Mouse (Mus musculus) midbrain, embryonic 13.5 days (tissue): ENCODE results near the gene Itgb5. TPM values are rescaled to one million over a fixed set of nuclear protein-coding genes. Genes with fewer than 3 reads are reported as not detected.

Source experiments
- ATAC-seq: fragments of 200-750 bp; cut with Nextera tagmentation; 2 replicates; pipeline ENCODE4 v1.8.0; 2017; ENCODE audit warnings: mild to moderate bottlenecking, moderate TSS enrichment, moderate library complexity
- H3K27ac ChIP-seq: fragments of 300-500 bp; sonication (generic); 2 replicates; pipeline ENCODE4 v1.5.1; 2015; ENCODE audit warnings: inconsistent platforms, mild to moderate bottlenecking, moderate library complexity
- H3K27me3 ChIP-seq: fragments of 300-500 bp; sonication (generic); 2 replicates; pipeline ENCODE4 v1.6.1; 2015; ENCODE audit warnings: mild to moderate bottlenecking, inconsistent platforms
- H3K36me3 ChIP-seq: fragments of 300-500 bp; sonication (generic); 2 replicates; pipeline ENCODE4 v1.6.1; 2015; ENCODE audit warnings: mild to moderate bottlenecking, inconsistent platforms
- H3K4me1 ChIP-seq: fragments of 300-500 bp; sonication (generic); replicated peaks from 2 replicates; pipeline ENCODE4 v1.6.1; 2015; ENCODE audit warnings: inconsistent platforms
- H3K4me2 ChIP-seq: fragments of 300-500 bp; sonication (generic); replicated peaks from 2 replicates; pipeline ENCODE4 v1.6.1; 2015; ENCODE audit warnings: moderate library complexity, mild to moderate bottlenecking, inconsistent platforms
- H3K4me3 ChIP-seq: fragments of 300-500 bp; sonication (generic); replicated peaks from 2 replicates; pipeline ENCODE4 v1.5.1; 2015; ENCODE audit warnings: mild to moderate bottlenecking, inconsistent platforms
- H3K9ac ChIP-seq: fragments of 300-500 bp; sonication (generic); replicated peaks from 2 replicates; pipeline ENCODE4 v1.6.1; 2015; ENCODE audit warnings: mild to moderate bottlenecking, inconsistent platforms
- H3K9me3 ChIP-seq: fragments of 300-500 bp; sonication (generic); 2 replicates; pipeline ENCODE4 v1.6.1; 2016; ENCODE audit warnings: mild to moderate bottlenecking, inconsistent platforms
- WGBS: fragments of 180-500 bp; shearing (Covaris S2); methylation state at CpG from one replicate; pipeline ENCODE4 v1.1.7; 2015; 5-methylcytosine and 5-hydroxymethylcytosine counted together
- polyA plus RNA-seq: library from polyadenylated mRNA; unstranded; fragments of >200 nt; fragmentation: Nextera tagmentation; extraction: Ambion mirVana; gene quantifications from 2 replicates; pipeline ENCODE4 v1.2.1, GENCODE M21; 2015

Gene Itgb5
- polyA plus RNA-seq, 1 experiment from 2014 or later = 10.3 TPM

- Histone ChIP-seq H3K4me1 (no peaks in the 10 kb centered on the region), H3K27me3 (no peaks in the 10 kb centered on the region), H3K4me2 (no peak overlapping the region), H3K36me3 (peaks cover 56% of the 10 kb centered on the region), H3K9ac (no peak overlapping the region), H3K9me3 (no peaks in the 10 kb centered on the region), H3K4me3 (no peak overlapping the region), H3K27ac (no peak overlapping the region)
- no peak for ATAC-seq
- WGBS = 89% methylated on average over 6 of the region's 6 CpGs
Measured at GRCm38 (mm10) chr16:33985372-33985771, 155.9 kb downstream of the Itgb5 start.

GRCm38 (mm10) chr16:33986993-33987392 lies 157.5 kb downstream of the Itgb5 start:
- Histone ChIP-seq H3K4me2 (no peak overlapping the region), H3K27me3 (no peaks in the 10 kb centered on the region), H3K9me3 (no peaks in the 10 kb centered on the region), H3K27ac (no peak overlapping the region), H3K4me3 (no peak overlapping the region), H3K4me1 (0 out of 2 replicates have a peak, but pooled peaks cover 4% of the 10 kb centered on the region), H3K9ac (no peak overlapping the region), H3K36me3 (peaks cover 49% of the 10 kb centered on the region)
- 90% methylated on average over 7 of the region's 7 CpGs for WGBS
- ATAC-seq = no peak

GRCm38 (mm10) chr16:33988358-33989012 lies 159.0 kb downstream of the Itgb5 start:
- Histone ChIP-seq H3K9me3 (no peaks in the 10 kb centered on the region), H3K4me1 (0 out of 2 replicates have a peak, but pooled peaks cover 12% of the 10 kb centered on the region), H3K9ac (no peak overlapping the region), H3K36me3 (peaks cover 45% of the 10 kb centered on the region), H3K4me2 (no peak overlapping the region), H3K27me3 (no peaks in the 10 kb centered on the region), H3K4me3 (no peak overlapping the region), H3K27ac (no peak overlapping the region)
- ATAC-seq = no peak
- WGBS = 62% methylated on average over 17 of the region's 17 CpGs

GRCm38 (mm10) chr16:33989106-33989505 lies 159.6 kb downstream of the Itgb5 start:
- H3K4me2 ChIP-seq = no peak overlapping the region
- H3K9ac ChIP-seq = no peak overlapping the region
- H3K27me3 ChIP-seq = no peaks in the 10 kb centered on the region
- no peak overlapping the region for H3K27ac ChIP-seq
- 0 out of 2 replicates have a peak, but pooled peaks cover 12% of the 10 kb centered on the region for H3K4me1 ChIP-seq
- no peaks in the 10 kb centered on the region for H3K9me3 ChIP-seq
- WGBS = 87% methylated on average over 1 of the region's 1 CpGs
- no peak for ATAC-seq
- peaks cover 39% of the 10 kb centered on the region for H3K36me3 ChIP-seq
- H3K4me3 ChIP-seq = no peak overlapping the region

GRCm38 (mm10) chr16:33990712-33991111 lies 161.2 kb downstream of the Itgb5 start:
- no peak overlapping the region for H3K4me2 ChIP-seq
- H3K9me3 ChIP-seq = no peaks in the 10 kb centered on the region
- no peaks in the 10 kb centered on the region for H3K27me3 ChIP-seq
- WGBS = 88% methylated on average over 4 of the region's 4 CpGs
- H3K4me3 ChIP-seq = no peak overlapping the region
- H3K27ac ChIP-seq = no peak overlapping the region
- no peak for ATAC-seq
- H3K36me3 ChIP-seq = peaks cover 29% of the 10 kb centered on the region
- 0 out of 2 replicates have a peak, but pooled peaks cover 12% of the 10 kb centered on the region for H3K4me1 ChIP-seq
- H3K9ac ChIP-seq = no peak overlapping the region

- H3K9ac ChIP-seq = no peak overlapping the region
- H3K27me3 ChIP-seq = no peaks in the 10 kb centered on the region
- H3K4me2 ChIP-seq = no peak overlapping the region
- peaks cover 7% of the 10 kb centered on the region; the same call in 1 of the 2 replicates for H3K36me3 ChIP-seq
- WGBS = 83% methylated on average over 6 of the region's 6 CpGs
- no peaks in the 10 kb centered on the region for H3K9me3 ChIP-seq
- no peak for ATAC-seq
- no peak overlapping the region for H3K27ac ChIP-seq
- H3K4me1 ChIP-seq = 0 out of 2 replicates have a peak, but pooled peaks cover 12% of the 10 kb centered on the region
- no peak overlapping the region for H3K4me3 ChIP-seq
Measured at GRCm38 (mm10) chr16:33994321-33994720, 164.9 kb downstream of the Itgb5 start.

DNA sequence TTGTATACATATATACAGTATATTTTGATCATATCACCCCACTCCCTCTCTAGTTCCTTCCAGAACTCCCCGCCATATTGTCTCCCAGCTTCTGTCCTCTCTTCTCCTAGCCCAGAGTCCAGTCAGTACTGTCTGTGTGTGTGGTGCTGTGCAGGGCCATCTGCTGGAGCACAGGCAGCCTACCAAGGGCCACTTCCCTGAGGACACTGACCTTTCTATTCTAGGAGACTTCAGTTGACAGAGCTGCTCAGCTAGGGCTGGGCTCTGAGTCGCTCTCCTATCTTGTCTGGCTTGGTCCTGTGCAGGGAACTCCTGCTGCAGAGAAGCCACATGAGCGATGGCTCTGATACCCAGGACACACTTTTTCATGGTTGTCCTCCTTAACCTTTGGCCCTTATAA lies 166.0 kb downstream of the Itgb5 start:
- no peak overlapping the region for H3K4me2 ChIP-seq
- WGBS = 84% methylated on average over 3 of the region's 3 CpGs

GRCm38 (mm10) chr16:33996030-33996429 lies 166.6 kb downstream of the Itgb5 start:
- no peak overlapping the region for H3K27ac ChIP-seq
- ATAC-seq = no peak
- H3K4me1 ChIP-seq = 0 out of 2 replicates have a peak, but pooled peaks cover 16% of the 10 kb centered on the region
- WGBS = 8% methylated on average over 5 of the region's 5 CpGs
- H3K4me3 ChIP-seq = no peak overlapping the region
- H3K4me2 ChIP-seq = no peak overlapping the region
- peaks cover 3% of the 10 kb centered on the region; the same call in 1 of the 2 replicates for H3K36me3 ChIP-seq
- no peaks in the 10 kb centered on the region for H3K9me3 ChIP-seq
- no peak overlapping the region for H3K9ac ChIP-seq
- no peaks in the 10 kb centered on the region for H3K27me3 ChIP-seq

More for the DNA sequence above, 166.0 kb downstream of the Itgb5 start:
- no peak overlapping the region for H3K9ac ChIP-seq
- ATAC-seq = no peak
- no peaks in the 10 kb centered on the region for H3K9me3 ChIP-seq
- H3K4me3 ChIP-seq = no peak overlapping the region
- H3K27ac ChIP-seq = no peak overlapping the region
- 0 out of 2 replicates have a peak, but pooled peaks cover 16% of the 10 kb centered on the region for H3K4me1 ChIP-seq
- no peaks in the 10 kb centered on the region for H3K27me3 ChIP-seq
- H3K36me3 ChIP-seq = peaks cover 3% of the 10 kb centered on the region; the same call in 1 of the 2 replicates

DNA sequence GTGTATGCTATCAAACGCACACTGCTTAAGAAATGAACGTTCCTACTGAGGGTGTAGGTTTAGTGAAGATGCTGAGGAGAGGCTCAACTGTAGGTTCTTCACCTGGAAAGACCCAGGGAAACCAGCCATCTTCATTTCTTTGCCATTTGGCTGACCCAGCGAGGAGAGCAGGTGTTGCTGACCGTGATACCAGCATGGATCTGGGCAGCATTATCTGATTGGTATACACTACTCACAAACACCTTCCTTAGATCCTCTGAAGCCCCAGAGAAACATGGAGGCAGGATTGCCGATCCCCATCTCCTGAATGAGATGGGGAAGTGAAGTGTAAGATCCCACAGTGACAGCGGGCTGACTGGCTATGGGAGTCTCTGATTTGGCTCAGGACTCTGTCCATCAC lies 168.5 kb downstream of the Itgb5 start:
- H3K9ac ChIP-seq = no peak overlapping the region
- H3K4me3 ChIP-seq = no peak overlapping the region
- H3K27me3 ChIP-seq = no peaks in the 10 kb centered on the region
- H3K4me1 ChIP-seq = 0 out of 2 replicates have a peak, but pooled peaks cover 4% of the 10 kb centered on the region
- no peaks in the 10 kb centered on the region for H3K36me3 ChIP-seq
- WGBS = 87% methylated on average over 6 of the region's 6 CpGs
- H3K27ac ChIP-seq = no peak overlapping the region
- ATAC-seq = no peak
- no peak overlapping the region for H3K4me2 ChIP-seq
- no peaks in the 10 kb centered on the region for H3K9me3 ChIP-seq

Other genes with a start within 250 kb of the Itgb5 start
- 17.4 and 19.2 TPM in 2 replicates for gene Heg1, start 145.3 kb upstream of the Itgb5 start, polyA plus RNA-seq
- gene Muc13, start 35.6 kb upstream of the Itgb5 start, polyA plus RNA-seq = 0.07 and 0.23 TPM in 2 replicates
- gene Umps, start 137.4 kb downstream of the Itgb5 start, polyA plus RNA-seq = 28.5 and 29.3 TPM in 2 replicates